Mouse (Mus musculus) midbrain, embryonic 15.5 days (tissue): Measurements from ENCODE around the gene Ano10. TPM values are rescaled to one million over a fixed set of nuclear protein-coding genes. Genes with fewer than 3 reads are reported as not detected.

Experiments
- ATAC-seq: fragments of 200-750 bp; cut with Nextera tagmentation; replicated peaks from 2 replicates; pipeline ENCODE4 v1.8.0; 2017; ENCODE audit warnings: moderate TSS enrichment
- H3K27ac ChIP-seq: fragments of 300-500 bp; sonication (generic); 2 replicates; pipeline ENCODE4 v1.5.1; 2015; ENCODE audit warnings: mild to moderate bottlenecking, inconsistent platforms
- H3K27me3 ChIP-seq: fragments of 300-500 bp; sonication (generic); replicated peaks from 2 replicates; pipeline ENCODE4 v1.6.1; 2015; ENCODE audit warnings: inconsistent platforms
- H3K36me3 ChIP-seq: fragments of 300-500 bp; sonication (generic); replicated peaks from 2 replicates; pipeline ENCODE4 v1.6.1; 2015; ENCODE audit warnings: inconsistent platforms
- H3K4me1 ChIP-seq: fragments of 300-500 bp; sonication (generic); 2 replicates; pipeline ENCODE4 v1.6.1; 2015; ENCODE audit warnings: inconsistent platforms
- H3K4me2 ChIP-seq: fragments of 300-500 bp; sonication (generic); 2 replicates; pipeline ENCODE4 v1.6.1; 2015; ENCODE audit warnings: inconsistent platforms, mild to moderate bottlenecking, moderate library complexity
- H3K4me3 ChIP-seq: fragments of 300-500 bp; sonication (generic); 2 replicates; pipeline ENCODE4 v1.5.1; 2015; ENCODE audit warnings: mild to moderate bottlenecking, inconsistent platforms
- H3K9ac ChIP-seq: fragments of 300-500 bp; sonication (generic); 2 replicates; pipeline ENCODE4 v1.6.1; 2015; ENCODE audit warnings: mild to moderate bottlenecking, inconsistent platforms
- H3K9me3 ChIP-seq: fragments of 300-500 bp; sonication (generic); 2 replicates; pipeline ENCODE4 v1.6.1; 2016; ENCODE audit warnings: inconsistent platforms
- WGBS: fragments of 180-500 bp; shearing (Covaris S2); methylation state at CpG from one replicate; pipeline ENCODE4 v1.1.7; 2015; ENCODE audit warnings: mixed read lengths; 5-methylcytosine and 5-hydroxymethylcytosine counted together
- polyA plus RNA-seq: library from polyadenylated mRNA; unstranded; fragments of >200 nt; fragmentation: Nextera tagmentation; extraction: Ambion mirVana; gene quantifications from 2 replicates; pipeline ENCODE4 v1.2.1, GENCODE M21; 2015

The Ano10 gene
- polyA plus RNA-seq, 1 experiment from 2014 or later, result 39.7 TPM

DNA sequence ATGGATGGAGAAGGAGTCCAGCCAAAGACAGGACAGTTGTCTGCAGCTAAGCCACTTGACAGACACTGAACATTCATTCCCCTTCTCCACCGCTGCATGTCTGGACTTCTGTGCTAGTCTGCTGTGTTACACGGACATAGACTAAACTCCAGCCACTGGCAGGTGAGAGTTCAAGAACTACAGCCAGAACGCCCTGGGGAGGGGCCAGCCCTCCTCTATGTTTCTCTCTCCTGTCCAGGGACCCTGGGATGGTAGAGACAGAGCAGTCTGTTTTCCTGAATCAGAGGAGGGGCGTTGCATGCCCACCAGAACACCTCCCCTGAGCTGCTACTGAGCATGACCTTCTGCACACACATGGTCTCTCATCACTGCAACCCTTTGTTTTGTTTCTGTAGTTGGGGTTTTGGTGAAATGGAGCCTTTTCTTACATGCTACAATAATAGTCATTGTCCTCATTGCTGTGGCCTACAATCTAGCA lies 8.4 kb downstream of the Ano10 start:
- H3K27ac ChIP-seq, result no peak overlapping the region
- no peak overlapping the region for H3K9ac ChIP-seq
- no peaks in the 10 kb centered on the region for H3K27me3 ChIP-seq
- no peak for ATAC-seq
- H3K4me3 ChIP-seq, result no peak overlapping the region
- no peaks in the 10 kb centered on the region for H3K9me3 ChIP-seq
- WGBS, result 19% methylated on average over 4 of the region's 4 CpGs
- no peak overlapping the region for H3K4me2 ChIP-seq
- H3K4me1 ChIP-seq, result peaks cover 8% of the 10 kb centered on the region; the same call in 1 of the 2 replicates
- H3K36me3 ChIP-seq, result no peaks in the 10 kb centered on the region

DNA sequence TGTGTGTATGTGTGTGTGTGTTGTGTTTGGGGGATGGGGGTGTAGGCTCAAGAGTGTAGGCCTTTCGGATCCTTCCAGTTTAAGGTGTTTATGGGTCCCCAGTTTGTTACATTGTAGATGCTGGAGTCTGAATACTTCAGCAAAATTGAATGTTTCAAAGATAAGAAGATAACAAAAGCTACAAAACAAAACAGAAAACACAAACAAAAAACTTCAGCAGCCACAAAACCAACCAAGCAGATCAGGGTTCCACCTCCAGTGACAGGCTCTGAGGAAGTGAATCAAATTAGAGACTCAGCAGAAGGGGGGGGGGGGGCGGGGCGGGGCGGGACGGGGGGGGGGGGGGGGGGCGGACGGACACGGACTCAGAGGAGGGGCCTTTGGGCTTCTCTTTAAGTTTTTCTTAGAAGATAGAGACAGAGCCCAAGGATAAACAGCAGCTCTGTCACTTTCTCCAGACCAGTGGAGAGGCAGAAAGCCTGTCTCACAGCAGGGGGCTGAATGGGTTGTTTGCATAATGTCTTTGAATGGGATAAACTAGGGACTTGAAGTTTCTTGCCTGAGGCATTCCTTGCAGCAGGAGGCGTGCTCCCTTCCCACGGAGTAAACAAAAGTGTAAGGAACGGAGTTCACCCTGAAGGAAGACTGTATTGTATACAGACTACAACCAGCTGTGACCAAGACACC lies 8.9 kb downstream of the Ano10 start:
- ATAC-seq, result no peak; the same call in 1 of the 2 replicates
- H3K9ac ChIP-seq, result no peak overlapping the region
- H3K27ac ChIP-seq, result no peak overlapping the region
- H3K4me2 ChIP-seq, result no peak overlapping the region
- H3K4me1 ChIP-seq, result peaks cover 8% of the 10 kb centered on the region; the same call in 1 of the 2 replicates
- 11% methylated on average over 5 of the region's 11 CpGs for WGBS
- no peaks in the 10 kb centered on the region for H3K9me3 ChIP-seq
- H3K4me3 ChIP-seq, result no peak overlapping the region
- no peaks in the 10 kb centered on the region for H3K27me3 ChIP-seq
- H3K36me3 ChIP-seq, result no peaks in the 10 kb centered on the region

DNA sequence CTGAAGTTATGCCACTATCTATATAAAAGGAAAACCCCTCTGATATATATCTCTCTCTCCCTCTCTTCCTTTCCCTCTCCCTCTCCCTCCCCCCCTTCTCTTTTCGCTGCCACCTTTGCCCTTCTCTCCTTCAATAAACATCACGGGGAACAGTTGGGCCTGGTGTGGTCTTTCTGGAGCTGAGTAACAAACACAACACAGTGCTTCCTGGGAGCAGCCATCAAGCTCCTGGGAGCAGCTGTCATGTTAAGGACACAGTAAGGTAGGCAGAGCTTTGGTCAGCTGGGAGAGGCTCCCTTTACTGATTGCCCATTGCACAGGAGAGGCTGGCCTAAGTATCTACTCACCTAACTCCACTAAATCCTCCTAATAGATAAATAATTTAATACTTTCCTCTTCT lies 9.5 kb downstream of the Ano10 start:
- Histone ChIP-seq H3K27ac (no peak overlapping the region), H3K4me3 (no peak overlapping the region), H3K9ac (no peak overlapping the region), H3K4me2 (no peak overlapping the region), H3K27me3 (no peaks in the 10 kb centered on the region), H3K4me1 (peaks cover 8% of the 10 kb centered on the region; the same call in 1 of the 2 replicates), H3K9me3 (no peaks in the 10 kb centered on the region), H3K36me3 (no peaks in the 10 kb centered on the region)
- WGBS, result 47% methylated on average over 2 of the region's 2 CpGs
- no peak for ATAC-seq

DNA sequence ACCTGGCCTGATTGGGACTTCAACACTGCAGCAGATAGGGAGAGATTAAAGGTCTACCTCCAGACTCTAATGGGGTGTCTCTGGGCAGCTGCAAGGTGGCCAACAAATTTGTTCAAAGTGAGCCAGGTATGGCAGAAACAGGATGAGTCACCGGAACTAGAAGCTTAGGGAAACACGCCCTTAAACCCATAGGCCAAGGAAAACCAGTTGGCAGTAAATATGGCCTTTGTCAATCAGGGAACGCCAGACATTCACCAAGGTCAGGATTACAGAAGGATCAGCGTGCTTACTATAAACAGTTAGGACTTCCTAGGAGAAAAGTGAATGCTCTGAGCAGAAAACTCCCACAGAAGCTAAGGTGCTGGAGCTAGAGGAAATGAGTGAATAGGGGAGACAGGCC lies 13.2 kb downstream of the Ano10 start:
- 91% methylated on average over 4 of the region's 4 CpGs for WGBS
- peaks cover 6% of the 10 kb centered on the region; the same call in 1 of the 2 replicates for H3K4me1 ChIP-seq
- no peak for ATAC-seq

DNA sequence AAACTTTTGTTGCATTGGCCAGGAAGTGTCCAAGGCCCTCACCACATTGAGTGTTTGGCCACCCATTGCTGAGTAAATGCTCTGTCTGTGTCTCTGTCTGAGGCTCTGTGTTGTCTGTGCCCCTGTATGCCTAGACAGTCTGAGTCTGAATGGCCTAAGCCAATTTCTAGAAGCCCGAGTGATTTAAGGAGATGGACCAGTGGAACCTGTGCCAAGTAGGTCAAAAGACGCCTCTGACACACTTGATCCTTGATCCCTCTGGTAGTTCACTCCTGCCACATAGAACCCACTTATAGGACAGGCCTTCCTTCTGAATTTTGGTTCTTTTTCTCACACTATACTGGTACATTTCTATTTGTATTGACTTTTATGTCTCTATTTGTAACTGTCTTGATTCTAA lies 17.6 kb downstream of the Ano10 start:
- Histone ChIP-seq H3K36me3 (peaks cover 14% of the 10 kb centered on the region; the same call in 1 of the 2 replicates), H3K4me1 (no peaks in the 10 kb centered on the region), H3K27me3 (no peaks in the 10 kb centered on the region), H3K9ac (no peak overlapping the region), H3K4me2 (no peak overlapping the region), H3K27ac (no peak overlapping the region), H3K9me3 (no peaks in the 10 kb centered on the region), H3K4me3 (no peak overlapping the region)
- WGBS, result 93% methylated on average over 2 of the region's 2 CpGs
- no peak for ATAC-seq

More for the DNA sequence above, 13.2 kb downstream of the Ano10 start:
- Histone ChIP-seq H3K9ac (no peak overlapping the region), H3K4me3 (no peak overlapping the region), H3K27me3 (no peaks in the 10 kb centered on the region), H3K4me2 (no peak overlapping the region), H3K36me3 (no peaks in the 10 kb centered on the region), H3K9me3 (no peaks in the 10 kb centered on the region), H3K27ac (no peak overlapping the region)

DNA sequence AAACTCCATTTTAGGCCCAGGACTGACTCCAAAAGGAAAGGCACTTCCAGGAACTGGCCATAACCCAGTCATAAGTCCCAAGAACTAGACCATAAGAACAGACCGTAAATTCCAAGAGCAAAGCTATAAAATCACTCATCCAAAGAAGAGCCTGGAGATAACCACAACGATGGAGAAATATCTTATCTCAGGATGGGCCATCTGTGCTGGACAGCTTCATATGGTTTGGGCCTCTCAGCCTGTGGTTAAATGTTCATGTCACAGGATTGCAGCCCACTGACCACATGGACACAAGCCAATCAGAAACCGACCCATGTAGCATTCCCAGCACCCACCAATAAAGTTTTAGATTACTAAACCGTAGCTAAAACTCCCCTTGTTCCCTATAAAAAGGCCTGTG lies 18.1 kb downstream of the Ano10 start:
- no peak overlapping the region for H3K4me3 ChIP-seq
- no peaks in the 10 kb centered on the region for H3K9me3 ChIP-seq
- peaks cover 14% of the 10 kb centered on the region; the same call in 1 of the 2 replicates for H3K36me3 ChIP-seq
- H3K27ac ChIP-seq, result no peak overlapping the region
- H3K9ac ChIP-seq, result no peak overlapping the region
- no peaks in the 10 kb centered on the region for H3K4me1 ChIP-seq
- 91% methylated on average over 4 of the region's 4 CpGs for WGBS
- no peak for ATAC-seq
- no peaks in the 10 kb centered on the region for H3K27me3 ChIP-seq
- H3K4me2 ChIP-seq, result no peak overlapping the region

DNA sequence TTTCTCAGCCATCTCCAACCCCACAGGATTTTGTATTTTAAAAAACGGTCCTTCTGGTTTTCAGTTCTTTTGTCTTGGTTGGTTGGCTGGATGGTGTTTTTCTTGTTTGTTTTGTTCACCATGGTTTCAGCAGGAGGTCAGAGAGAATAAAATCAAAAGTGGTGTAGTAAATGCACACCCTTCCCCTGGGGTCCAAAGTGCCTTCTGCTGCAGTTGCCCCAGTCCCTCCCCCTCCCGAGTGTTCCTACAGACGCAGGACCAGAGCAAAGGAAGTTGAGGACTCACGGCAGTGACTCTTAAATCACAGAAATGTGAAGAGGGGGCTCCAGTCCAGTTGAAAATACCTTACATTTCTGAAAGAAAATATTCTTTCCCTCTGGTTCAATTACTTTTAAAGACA lies 19.9 kb downstream of the Ano10 start:
- Histone ChIP-seq H3K4me1 (no peaks in the 10 kb centered on the region), H3K4me2 (no peak overlapping the region), H3K4me3 (no peak overlapping the region), H3K9me3 (no peaks in the 10 kb centered on the region), H3K27ac (no peak overlapping the region), H3K9ac (no peak overlapping the region), H3K36me3 (peaks cover 14% of the 10 kb centered on the region; the same call in 1 of the 2 replicates), H3K27me3 (no peaks in the 10 kb centered on the region)
- no peak for ATAC-seq
- WGBS, result 78% methylated on average over 4 of the region's 4 CpGs

DNA sequence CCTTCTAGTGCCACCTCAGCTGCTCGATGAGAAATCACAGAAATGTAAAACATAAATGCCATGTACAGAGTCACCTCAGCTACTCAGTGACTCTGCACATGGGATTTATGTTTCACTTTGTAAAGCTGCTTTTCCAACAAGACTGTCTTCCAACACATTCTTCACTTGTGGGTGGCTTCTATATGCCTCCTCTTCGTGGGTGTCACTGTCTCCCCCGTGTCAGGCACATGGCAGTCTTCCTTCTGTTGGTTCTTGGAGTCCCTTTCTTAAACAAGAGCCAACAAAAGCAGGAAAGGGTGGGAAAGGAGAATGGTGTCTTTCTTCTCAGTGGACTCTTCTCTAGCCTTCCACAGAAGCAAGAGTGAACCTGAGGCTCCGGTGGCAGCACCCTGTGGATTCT lies 20.3 kb downstream of the Ano10 start:
- no peak for ATAC-seq
- peaks cover 14% of the 10 kb centered on the region; the same call in 1 of the 2 replicates for H3K36me3 ChIP-seq
- no peaks in the 10 kb centered on the region for H3K4me1 ChIP-seq
- no peak overlapping the region for H3K4me2 ChIP-seq
- H3K4me3 ChIP-seq, result no peak overlapping the region
- H3K9me3 ChIP-seq, result no peaks in the 10 kb centered on the region
- 93% methylated on average over 4 of the region's 4 CpGs for WGBS
- no peak overlapping the region for H3K27ac ChIP-seq
- no peak overlapping the region for H3K9ac ChIP-seq
- H3K27me3 ChIP-seq, result no peaks in the 10 kb centered on the region

DNA sequence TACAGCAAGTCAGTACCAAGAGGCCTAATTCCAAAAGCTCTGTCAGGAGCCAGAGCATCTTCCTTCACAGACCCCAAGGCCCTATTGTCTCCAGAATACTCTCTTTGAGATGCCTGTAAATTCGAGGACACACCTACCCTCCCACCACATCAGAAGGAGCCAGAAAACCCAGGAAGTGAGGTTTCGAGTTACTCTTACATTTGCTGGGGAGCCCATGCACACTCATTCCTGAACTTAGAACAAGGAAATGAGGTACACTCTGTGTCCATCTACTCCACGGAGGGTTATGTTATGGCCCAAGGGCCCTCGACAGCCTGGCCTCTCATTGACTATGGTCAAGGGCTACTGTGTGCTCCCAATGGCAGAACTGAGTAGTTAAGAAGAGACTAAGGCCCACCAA lies 22.4 kb downstream of the Ano10 start:
- H3K4me2 ChIP-seq, result no peak overlapping the region
- no peak overlapping the region for H3K9ac ChIP-seq
- peaks cover 14% of the 10 kb centered on the region; the same call in 1 of the 2 replicates for H3K36me3 ChIP-seq
- H3K4me3 ChIP-seq, result no peak overlapping the region
- H3K4me1 ChIP-seq, result no peaks in the 10 kb centered on the region
- H3K9me3 ChIP-seq, result no peaks in the 10 kb centered on the region
- no peak for ATAC-seq
- no peaks in the 10 kb centered on the region for H3K27me3 ChIP-seq
- 78% methylated on average over 4 of the region's 4 CpGs for whole genome bisulfite sequencing
- no peak overlapping the region for H3K27ac ChIP-seq

DNA sequence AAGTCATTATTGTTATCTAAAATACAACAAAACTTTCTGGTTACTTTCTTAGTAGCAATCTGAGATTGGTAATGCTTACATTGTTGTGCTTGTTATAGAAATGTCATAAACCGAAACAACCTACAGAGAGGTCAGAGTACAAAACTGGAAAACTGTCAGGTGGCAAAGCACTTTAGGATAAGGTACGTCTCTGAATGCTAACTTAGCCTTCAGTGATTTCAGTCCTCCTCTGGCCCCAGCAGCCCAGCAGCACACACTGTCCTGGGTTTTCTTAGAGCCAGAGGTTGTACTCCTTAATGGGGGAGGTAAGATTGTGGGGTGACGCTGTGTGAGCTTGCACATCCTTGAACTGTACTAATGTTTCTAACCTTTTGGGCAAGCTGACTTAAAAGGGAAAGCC lies 22.9 kb downstream of the Ano10 start:
- 91% methylated on average over 3 of the region's 3 CpGs for WGBS
- Histone ChIP-seq H3K36me3 (peaks cover 14% of the 10 kb centered on the region; the same call in 1 of the 2 replicates), H3K4me2 (no peak overlapping the region)

DNA sequence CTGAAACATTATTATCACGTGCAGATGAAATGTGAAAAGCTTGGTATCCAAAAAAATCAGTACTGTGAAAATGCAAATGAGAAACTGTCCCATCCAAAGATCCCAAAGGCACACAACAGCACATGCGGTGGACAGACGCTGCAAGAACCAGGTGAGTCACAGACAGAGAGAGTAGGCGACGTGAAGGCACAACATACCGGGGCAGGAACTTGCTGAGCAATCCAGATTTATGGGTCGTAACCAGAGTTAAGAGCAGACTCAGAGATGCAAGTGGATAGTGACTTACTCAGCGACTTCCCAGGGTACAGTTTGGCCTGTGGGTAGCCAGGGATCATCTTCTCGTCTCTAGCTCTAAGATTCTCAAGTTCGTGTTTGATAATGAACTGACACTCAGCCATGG lies 23.3 kb downstream of the Ano10 start:
- H3K36me3 ChIP-seq, result peaks cover 14% of the 10 kb centered on the region; the same call in 1 of the 2 replicates

More for the DNA sequence above, 22.9 kb downstream of the Ano10 start:
- H3K9me3 ChIP-seq, result no peaks in the 10 kb centered on the region
- ATAC-seq, result no peak
- H3K27ac ChIP-seq, result no peak overlapping the region
- H3K9ac ChIP-seq, result no peak overlapping the region
- no peak overlapping the region for H3K4me3 ChIP-seq
- no peaks in the 10 kb centered on the region for H3K27me3 ChIP-seq
- H3K4me1 ChIP-seq, result no peaks in the 10 kb centered on the region

DNA sequence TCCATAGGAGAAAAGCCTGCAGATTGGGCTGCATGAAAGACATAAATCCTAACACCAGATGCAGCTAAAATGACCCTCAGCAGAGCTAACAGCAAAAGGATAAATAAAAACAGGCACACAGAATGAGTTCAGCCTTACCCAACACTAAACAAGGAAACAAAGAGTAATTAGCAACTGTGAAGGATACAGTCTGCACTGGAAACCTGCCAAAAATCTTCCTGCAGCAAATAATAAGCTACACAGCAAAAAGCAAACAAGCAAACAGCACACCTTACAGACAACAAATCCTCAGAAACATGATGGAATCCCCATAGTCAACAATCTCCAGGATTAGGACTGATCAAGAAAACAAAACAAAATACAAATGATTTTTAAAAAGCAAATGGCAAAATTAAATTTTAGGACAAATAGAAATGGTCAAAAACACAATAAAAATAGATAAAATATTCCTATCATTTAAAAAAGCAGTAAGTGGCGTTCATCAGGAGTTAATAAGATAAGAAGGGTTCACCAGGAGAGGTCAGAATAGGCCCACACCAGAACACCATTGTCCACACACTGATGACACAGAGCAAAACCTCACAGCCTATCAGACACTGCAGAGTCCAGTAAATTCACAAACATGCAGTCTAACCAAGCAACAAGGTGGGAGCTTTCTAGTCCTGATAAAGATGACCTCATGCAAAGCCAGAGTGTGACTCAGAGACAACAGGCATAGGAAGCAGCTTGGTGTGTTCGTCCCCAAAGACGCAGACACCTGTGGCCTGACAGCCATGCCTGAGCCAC lies 24.8 kb downstream of the Ano10 start:
- Histone ChIP-seq H3K9me3 (no peaks in the 10 kb centered on the region), H3K27ac (no peak overlapping the region; the same call in none of the 2 replicates)

More for the DNA sequence above, 23.3 kb downstream of the Ano10 start:
- no peaks in the 10 kb centered on the region for H3K4me1 ChIP-seq
- no peak overlapping the region for H3K27ac ChIP-seq
- H3K4me2 ChIP-seq, result no peak overlapping the region
- WGBS, result 90% methylated on average over 10 of the region's 10 CpGs
- H3K4me3 ChIP-seq, result no peak overlapping the region
- no peak overlapping the region for H3K9ac ChIP-seq
- no peaks in the 10 kb centered on the region for H3K27me3 ChIP-seq
- ATAC-seq, result no peak
- H3K9me3 ChIP-seq, result no peaks in the 10 kb centered on the region

More for the DNA sequence above, 24.8 kb downstream of the Ano10 start:
- 90% methylated on average over 3 of the region's 3 CpGs for WGBS
- no peak overlapping the region for H3K4me2 ChIP-seq
- ATAC-seq, result no peak
- H3K4me3 ChIP-seq, result no peak overlapping the region
- H3K27me3 ChIP-seq, result no peaks in the 10 kb centered on the region
- H3K36me3 ChIP-seq, result peaks cover 11% of the 10 kb centered on the region; the same call in 1 of the 2 replicates
- no peak overlapping the region for H3K9ac ChIP-seq
- H3K4me1 ChIP-seq, result no peaks in the 10 kb centered on the region
